Mouse (Mus musculus): ENCODE data around the gene Rd3. TPM values are rescaled to one million over a fixed set of nuclear protein-coding genes. Genes with fewer than 3 reads are reported as not detected.

Gene Rd3
- 4.8 and 6.9 TPM in 2 replicates for polyA plus RNA-seq (2015; fragmentation: Nextera tagmentation; extraction: Ambion mirVana)

DNA sequence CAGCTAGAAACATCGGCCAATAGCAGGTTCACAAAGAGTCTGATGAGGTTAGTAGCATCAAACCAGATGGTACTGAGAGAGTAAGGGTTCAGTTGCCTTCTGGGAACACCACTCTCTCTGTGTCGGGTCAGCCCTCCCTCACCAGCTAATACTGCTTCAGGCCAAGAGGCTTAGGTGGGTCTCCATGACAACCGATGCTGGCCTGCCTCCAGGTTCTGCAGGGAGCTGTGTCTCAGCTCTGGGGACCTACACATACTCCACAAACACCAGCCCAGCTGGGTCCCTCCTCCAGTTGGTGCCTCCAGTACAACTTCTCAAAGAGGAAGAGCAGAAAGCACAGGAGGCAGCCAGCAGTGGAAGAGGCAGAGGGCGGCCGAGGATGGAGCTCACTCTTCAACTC lies at the start of gene Rd3:
Gene Rd3, plus strand, starts transcription at position 184 of the 400 bp plus-strand sequence.
- no peak within 1 kb of the TSS for H3K4me3 ChIP-seq
- H3K9ac ChIP-seq, result no peak within 1 kb of the TSS; the same call in 1 of the 2 replicates
- 0 out of 2 replicates have a peak within 1 kb of the TSS, but pooled peaks have one; percentile 10 for H3K4me2 ChIP-seq
- WGBS, result 40% methylated on average over 5 of the region's 5 CpGs
- peaks cover 50% of the 10 kb centered on the region for H3K4me1 ChIP-seq (replicated peaks)
- peak; percentile 38 for ATAC-seq (ENCODE audit: low FRiP score)
- peak within 1 kb of the TSS; percentile 66; the same call in 1 of the 2 replicates for H3K27ac ChIP-seq
- no peaks in the 10 kb centered on the region for H3K9me3 ChIP-seq
- no peaks in the 10 kb centered on the region for H3K27me3 ChIP-seq
- no peaks in the 10 kb centered on the region for H3K36me3 ChIP-seq

DNA sequence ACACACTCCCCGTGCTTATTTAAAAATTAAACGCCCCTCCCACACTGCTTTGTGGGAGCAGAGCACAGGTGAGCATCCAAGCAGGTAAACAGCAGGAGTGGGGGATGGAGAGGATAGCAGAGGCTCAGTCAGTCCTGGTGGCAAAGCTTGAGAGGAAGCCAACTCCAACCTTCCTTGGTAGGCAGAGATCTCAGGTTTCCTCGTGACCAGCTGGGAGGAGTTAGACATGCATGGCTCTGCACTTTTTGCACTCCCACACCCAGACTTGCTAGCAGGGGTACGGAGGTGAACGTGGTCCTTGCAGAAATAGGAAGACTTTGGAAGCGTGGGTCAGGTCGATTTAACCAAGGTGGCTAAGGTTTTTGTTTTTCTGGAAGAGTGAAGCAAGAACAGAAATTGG lies 48.8 kb upstream of the Rd3 start:
- H3K27me3 ChIP-seq, result peaks cover 11% of the 10 kb centered on the region
- H3K9me3 ChIP-seq, result no peaks in the 10 kb centered on the region
- no peaks in the 10 kb centered on the region for H3K36me3 ChIP-seq
- H3K4me1 ChIP-seq (replicated peaks), result peaks cover 6% of the 10 kb centered on the region; the same call in 1 of the 2 replicates
- 81% methylated on average over 7 of the region's 7 CpGs for WGBS
- no peak overlapping the region for H3K9ac ChIP-seq
- no peak overlapping the region for H3K4me3 ChIP-seq
- no peak for ATAC-seq (ENCODE audit: low FRiP score)
- H3K4me2 ChIP-seq, result no peak overlapping the region
- no peak overlapping the region for H3K27ac ChIP-seq

DNA sequence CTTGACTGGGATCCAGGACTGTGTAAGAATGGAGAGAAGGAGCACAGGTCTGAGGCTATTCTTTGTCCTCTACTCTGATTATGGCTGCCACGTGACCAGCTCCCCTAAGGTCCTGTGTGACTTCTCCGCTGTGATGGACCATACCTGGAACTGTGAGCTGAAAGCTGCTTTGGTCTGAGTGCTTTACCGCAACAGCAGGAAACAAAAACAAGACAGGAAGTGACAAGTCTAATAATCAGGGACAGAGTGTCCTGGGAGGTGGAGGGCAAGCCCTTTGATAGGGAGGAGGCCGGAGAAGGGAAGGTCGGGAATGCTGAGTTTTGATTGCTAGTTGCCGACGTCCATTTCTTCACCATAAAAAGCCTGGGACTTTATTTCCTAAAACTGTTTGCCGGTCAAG lies 48.1 kb upstream of the Rd3 start:
- no peak for ATAC-seq (ENCODE audit: low FRiP score)
- Histone ChIP-seq H3K9me3 (no peaks in the 10 kb centered on the region), H3K4me1 (replicated peaks) (peaks cover 6% of the 10 kb centered on the region; the same call in 1 of the 2 replicates), H3K27ac (no peak overlapping the region), H3K4me2 (no peak overlapping the region), H3K36me3 (no peaks in the 10 kb centered on the region), H3K27me3 (peaks cover 12% of the 10 kb centered on the region), H3K9ac (no peak overlapping the region), H3K4me3 (no peak overlapping the region)
- 84% methylated on average over 8 of the region's 8 CpGs for WGBS

DNA sequence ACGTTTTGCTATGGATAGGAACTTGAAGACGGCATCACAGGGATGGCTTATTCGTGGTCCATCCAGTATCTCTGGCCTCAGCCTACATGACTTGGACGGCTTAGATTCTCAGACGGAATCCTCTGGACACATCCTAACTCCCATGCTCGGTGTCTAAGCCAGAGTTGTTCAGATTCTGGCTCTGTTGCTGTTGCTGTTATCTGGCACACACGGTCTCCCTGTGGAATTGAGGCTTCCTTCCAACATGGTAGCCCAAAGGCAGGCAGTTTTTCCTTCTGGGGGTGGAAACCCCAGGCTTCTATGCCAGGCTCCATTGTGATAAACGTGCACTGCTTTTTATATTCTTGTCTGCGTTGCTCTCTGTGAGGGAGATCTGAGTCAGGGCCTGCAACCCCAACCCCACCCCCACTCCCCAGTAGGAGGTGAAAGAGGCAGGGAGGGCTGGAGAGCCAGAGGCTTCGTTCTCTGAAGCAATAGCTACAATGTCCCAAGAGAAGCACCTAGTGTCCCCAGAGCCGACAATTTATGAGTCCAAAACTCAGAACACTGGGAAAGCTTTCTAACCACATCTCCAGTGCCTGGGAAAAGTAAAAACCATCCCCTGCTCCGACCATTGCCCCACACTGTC lies 47.2 kb upstream of the Rd3 start:
- ATAC-seq (ENCODE audit: low FRiP score), result no peak
- Histone ChIP-seq H3K4me1 (replicated peaks) (peaks cover 6% of the 10 kb centered on the region; the same call in 1 of the 2 replicates), H3K27ac (no peak overlapping the region), H3K4me3 (no peak overlapping the region), H3K36me3 (no peaks in the 10 kb centered on the region), H3K4me2 (no peak overlapping the region), H3K9me3 (no peaks in the 10 kb centered on the region), H3K9ac (no peak overlapping the region), H3K27me3 (peaks cover 12% of the 10 kb centered on the region)
- WGBS, result 67% methylated on average over 12 of the region's 12 CpGs

DNA sequence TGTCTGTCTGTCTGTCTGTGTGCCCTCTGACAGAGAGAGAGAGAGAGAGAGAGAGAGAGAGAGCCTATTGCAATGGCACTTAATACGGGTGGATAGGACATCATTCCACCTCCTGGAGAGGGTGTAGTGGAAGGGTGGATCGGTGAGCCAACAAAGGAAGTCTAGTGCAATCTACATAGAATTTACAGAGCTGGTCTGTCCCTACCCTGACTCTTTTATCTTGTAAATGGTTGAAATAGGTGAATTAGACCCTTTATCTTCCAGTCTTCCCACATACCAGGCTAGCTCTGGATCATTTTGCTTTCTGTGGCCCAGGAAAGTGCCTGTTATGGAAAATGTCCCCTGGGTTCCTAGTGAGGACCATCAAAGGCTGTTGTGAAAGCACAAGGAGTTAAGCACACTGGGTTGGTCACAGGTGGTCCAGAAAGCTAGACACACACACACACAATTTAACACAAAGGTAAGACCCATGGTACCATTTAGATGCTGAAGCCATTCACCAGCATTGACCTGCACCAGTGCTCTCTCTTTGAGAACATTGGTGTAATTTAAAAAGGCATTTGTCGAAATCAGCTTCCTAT lies 46.6 kb upstream of the Rd3 start:
- H3K4me3 ChIP-seq, result no peak overlapping the region
- no peak overlapping the region for H3K9ac ChIP-seq
- H3K27me3 ChIP-seq, result peaks cover 12% of the 10 kb centered on the region
- H3K36me3 ChIP-seq, result no peaks in the 10 kb centered on the region
- peaks cover 6% of the 10 kb centered on the region; the same call in 1 of the 2 replicates for H3K4me1 ChIP-seq (replicated peaks)
- H3K27ac ChIP-seq, result no peak overlapping the region
- no peak overlapping the region for H3K4me2 ChIP-seq
- no peaks in the 10 kb centered on the region for H3K9me3 ChIP-seq
- no peak for ATAC-seq (ENCODE audit: low FRiP score)
- 66% methylated on average over 3 of the region's 3 CpGs for WGBS

DNA sequence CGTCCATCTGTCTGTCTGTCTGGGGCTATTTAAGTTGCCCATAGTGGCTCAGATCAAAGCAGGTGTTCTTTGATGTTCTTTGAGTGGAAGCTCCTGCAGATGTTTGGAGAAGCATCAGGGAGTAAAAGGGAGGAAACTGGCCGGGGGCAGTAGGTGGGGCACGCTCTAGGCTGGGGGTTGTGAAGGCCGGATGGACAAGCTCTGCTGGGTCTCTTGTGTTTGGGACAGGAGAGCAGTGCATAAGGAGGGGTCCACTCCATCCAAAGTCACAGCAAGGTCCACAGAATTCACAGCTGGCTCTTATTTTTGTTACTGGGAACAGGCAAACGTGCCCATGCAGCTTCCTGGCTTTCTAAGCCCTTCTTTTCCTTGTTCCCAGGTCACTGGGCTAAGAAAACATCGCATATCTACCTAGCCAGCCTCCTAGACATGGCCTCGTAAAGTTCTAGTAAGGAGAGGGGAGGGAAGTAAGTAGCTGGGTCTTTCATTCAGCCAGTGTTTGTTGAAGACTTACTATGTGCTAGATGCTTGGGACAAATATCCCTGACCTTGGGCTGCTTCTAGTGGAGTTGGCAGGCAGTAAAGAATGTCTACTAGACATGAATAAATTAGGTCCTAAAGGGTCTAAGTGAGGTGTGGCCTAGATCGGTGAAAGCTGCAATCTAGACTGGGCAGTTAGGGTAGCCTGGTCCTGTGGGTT lies 44.7 kb upstream of the Rd3 start:
- H3K36me3 ChIP-seq, result no peaks in the 10 kb centered on the region
- WGBS, result 75% methylated on average over 8 of the region's 8 CpGs
- no peak for ATAC-seq (ENCODE audit: low FRiP score)
- no peaks in the 10 kb centered on the region for H3K9me3 ChIP-seq
- no peak overlapping the region for H3K4me3 ChIP-seq
- H3K4me1 ChIP-seq (replicated peaks), result peaks cover 6% of the 10 kb centered on the region; the same call in 1 of the 2 replicates
- peaks cover 12% of the 10 kb centered on the region for H3K27me3 ChIP-seq
- H3K9ac ChIP-seq, result no peak overlapping the region
- no peak overlapping the region for H3K4me2 ChIP-seq
- H3K27ac ChIP-seq, result no peak overlapping the region

DNA sequence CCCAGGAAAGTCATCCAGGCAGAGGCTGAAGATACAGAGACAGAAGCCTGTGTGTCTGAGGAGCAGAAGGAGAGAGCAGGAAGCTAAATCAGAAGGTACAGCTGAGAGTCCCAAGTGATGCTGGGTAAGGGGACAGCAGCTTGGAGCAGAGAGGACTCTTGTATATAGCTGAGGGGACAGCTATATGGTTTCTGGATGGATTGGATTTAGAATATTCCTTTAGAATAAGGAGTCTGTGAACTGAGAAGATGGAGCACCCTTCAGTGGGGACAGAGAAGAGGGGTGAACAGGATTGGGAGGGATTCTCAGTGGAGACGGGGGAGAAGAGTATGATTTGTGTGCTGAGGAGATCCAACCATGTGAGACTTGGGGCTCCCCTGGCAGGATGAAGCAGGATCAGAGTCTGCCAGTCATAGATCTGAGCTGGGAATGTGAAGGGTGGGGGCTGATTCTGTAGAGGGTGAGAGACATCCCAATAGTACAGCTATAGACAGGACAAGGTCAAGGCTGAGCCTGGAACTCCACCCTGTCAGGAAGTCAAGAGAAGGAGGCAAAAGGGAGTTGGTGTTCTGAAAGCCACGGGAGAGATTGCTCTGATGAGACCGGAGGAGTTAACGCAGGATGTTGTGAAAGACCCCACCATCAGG lies 44.1 kb upstream of the Rd3 start:
- no peak for ATAC-seq (ENCODE audit: low FRiP score)
- Histone ChIP-seq H3K27ac (no peak overlapping the region), H3K9me3 (no peaks in the 10 kb centered on the region), H3K4me3 (no peak overlapping the region), H3K4me1 (replicated peaks) (peaks cover 6% of the 10 kb centered on the region; the same call in 1 of the 2 replicates), H3K4me2 (no peak overlapping the region), H3K36me3 (no peaks in the 10 kb centered on the region), H3K9ac (no peak overlapping the region), H3K27me3 (peaks cover 12% of the 10 kb centered on the region)
- WGBS, result 80% methylated on average over 4 of the region's 4 CpGs

DNA sequence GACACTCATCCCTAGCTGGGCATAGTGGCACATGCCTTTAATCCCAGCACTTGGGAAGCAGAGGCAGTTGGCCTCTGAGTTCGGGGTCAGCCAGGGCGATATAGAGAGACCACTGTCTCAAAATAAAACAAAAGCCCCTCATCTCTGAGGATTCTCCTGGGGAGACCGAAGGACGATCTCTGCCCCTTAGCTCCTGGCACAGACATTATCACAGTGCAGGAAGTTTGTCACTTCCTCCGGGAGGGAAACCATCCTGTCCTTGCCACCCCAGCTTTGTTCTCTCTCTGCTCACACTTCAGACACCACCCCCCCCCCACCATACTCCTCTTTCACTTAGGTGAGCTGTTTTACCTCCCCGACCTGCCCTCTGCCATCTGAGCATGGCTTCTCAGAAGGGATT lies 33.5 kb upstream of the Rd3 start:
- no peak for ATAC-seq (ENCODE audit: low FRiP score)
- Histone ChIP-seq H3K27ac (no peak overlapping the region), H3K27me3 (no peaks in the 10 kb centered on the region), H3K36me3 (no peaks in the 10 kb centered on the region), H3K4me2 (no peak overlapping the region), H3K4me3 (no peak overlapping the region), H3K9me3 (no peaks in the 10 kb centered on the region), H3K4me1 (replicated peaks) (no peaks in the 10 kb centered on the region), H3K9ac (no peak overlapping the region)
- 87% methylated on average over 6 of the region's 6 CpGs for WGBS

DNA sequence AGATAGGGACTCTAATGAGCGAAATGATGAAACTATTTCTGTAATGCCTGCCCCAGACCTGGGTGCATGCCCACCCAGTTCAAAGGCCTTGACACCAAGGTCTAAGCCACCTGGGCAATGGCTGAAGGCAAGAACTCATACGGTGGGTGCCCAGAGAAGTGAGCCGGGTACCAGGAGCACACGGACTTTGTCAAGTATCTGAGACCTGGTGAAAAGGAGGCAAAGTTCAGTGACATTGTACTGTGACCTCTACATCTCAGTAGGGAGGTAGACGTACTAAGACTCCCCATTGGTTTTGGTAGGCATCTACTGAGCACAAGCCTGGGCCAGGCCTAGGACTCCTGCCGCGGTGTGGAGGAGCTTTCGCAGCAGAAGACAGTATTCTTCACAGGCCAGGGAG lies 31.8 kb upstream of the Rd3 start:
- Histone ChIP-seq H3K27ac (no peak overlapping the region), H3K9me3 (no peaks in the 10 kb centered on the region), H3K27me3 (no peaks in the 10 kb centered on the region), H3K4me2 (no peak overlapping the region), H3K4me1 (replicated peaks) (no peaks in the 10 kb centered on the region), H3K9ac (no peak overlapping the region), H3K4me3 (no peak overlapping the region), H3K36me3 (no peaks in the 10 kb centered on the region)
- WGBS, result 94% methylated on average over 8 of the region's 8 CpGs
- no peak for ATAC-seq (ENCODE audit: low FRiP score)

DNA sequence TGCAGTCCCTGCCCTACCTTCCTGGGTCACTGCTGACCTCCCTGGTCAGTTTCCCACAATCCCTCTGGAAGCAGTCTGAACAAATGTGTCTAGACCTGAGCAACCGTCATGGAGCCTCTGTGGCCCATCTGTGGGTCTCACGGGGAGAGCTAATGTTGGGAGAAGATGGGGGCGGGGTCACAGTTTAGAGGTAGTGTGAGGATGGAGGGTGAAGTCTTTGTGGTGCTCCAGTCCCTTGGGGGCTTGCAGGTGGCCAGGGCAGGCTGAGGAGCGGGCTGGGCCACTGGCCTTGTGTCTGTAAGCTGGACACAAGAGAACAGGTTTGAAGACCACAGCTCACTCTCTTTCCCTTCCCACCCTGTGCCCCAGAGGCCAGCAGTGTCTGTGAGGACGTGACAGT lies 31.4 kb upstream of the Rd3 start:
- Histone ChIP-seq H3K27ac (no peak overlapping the region), H3K4me1 (replicated peaks) (no peaks in the 10 kb centered on the region), H3K27me3 (no peaks in the 10 kb centered on the region), H3K9me3 (no peaks in the 10 kb centered on the region), H3K36me3 (no peaks in the 10 kb centered on the region), H3K4me3 (no peak overlapping the region), H3K9ac (no peak overlapping the region), H3K4me2 (no peak overlapping the region)
- ATAC-seq (ENCODE audit: low FRiP score), result no peak
- 77% methylated on average over 5 of the region's 5 CpGs for WGBS

DNA sequence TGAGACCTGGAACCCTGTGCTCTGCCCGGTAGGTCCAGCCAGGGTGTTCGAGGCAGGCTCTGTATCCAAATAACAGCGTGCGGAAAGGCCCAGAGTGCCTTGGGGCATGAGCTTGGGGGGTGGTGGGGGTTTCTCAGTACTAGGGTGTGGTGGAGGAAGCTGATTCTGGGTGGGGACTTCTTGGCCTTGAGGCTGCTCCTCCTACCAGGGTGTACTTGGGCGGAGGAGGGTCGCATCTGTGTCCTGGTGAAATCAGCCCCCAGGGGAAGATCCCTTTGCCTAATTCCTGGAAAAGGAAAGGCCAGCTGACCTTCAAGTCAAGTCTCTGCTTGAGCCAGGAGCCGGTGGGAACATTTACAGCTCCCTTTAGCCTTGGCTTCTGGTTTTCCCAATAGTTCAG lies 30.9 kb upstream of the Rd3 start:
- WGBS, result 79% methylated on average over 7 of the region's 7 CpGs
- no peak overlapping the region for H3K27ac ChIP-seq
- H3K36me3 ChIP-seq, result no peaks in the 10 kb centered on the region
- no peaks in the 10 kb centered on the region for H3K9me3 ChIP-seq
- H3K4me2 ChIP-seq, result no peak overlapping the region
- H3K4me3 ChIP-seq, result no peak overlapping the region
- H3K9ac ChIP-seq, result no peak overlapping the region
- no peaks in the 10 kb centered on the region for H3K4me1 ChIP-seq (replicated peaks)
- no peaks in the 10 kb centered on the region for H3K27me3 ChIP-seq
- no peak for ATAC-seq (ENCODE audit: low FRiP score)

DNA sequence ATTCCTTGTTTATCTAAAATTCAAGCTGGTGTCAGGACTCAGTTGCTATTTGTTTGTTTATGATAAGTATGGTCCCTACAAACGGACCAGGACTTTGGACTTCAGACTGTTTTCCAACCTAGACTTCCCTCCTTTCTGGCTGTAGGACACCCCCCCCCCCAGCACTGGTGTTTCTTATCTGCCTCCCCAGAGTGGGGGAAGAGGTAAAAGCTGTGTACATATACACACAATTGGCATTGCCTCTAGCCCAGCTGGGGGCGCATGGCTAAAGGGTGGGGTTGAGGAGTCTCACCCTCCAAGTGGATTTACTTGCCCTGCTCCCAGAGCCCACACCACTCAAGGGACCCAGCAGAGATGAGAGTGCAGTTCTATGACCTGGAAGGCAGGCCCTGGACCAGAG lies 30.3 kb upstream of the Rd3 start:
- Histone ChIP-seq H3K27me3 (no peaks in the 10 kb centered on the region), H3K4me3 (no peak overlapping the region), H3K4me1 (replicated peaks) (no peaks in the 10 kb centered on the region), H3K9me3 (no peaks in the 10 kb centered on the region), H3K27ac (no peak overlapping the region), H3K4me2 (no peak overlapping the region), H3K36me3 (no peaks in the 10 kb centered on the region), H3K9ac (no peak overlapping the region)
- no peak for ATAC-seq (ENCODE audit: low FRiP score)
- WGBS, result 82% methylated on average over 2 of the region's 2 CpGs
